Mouse (Mus musculus): ENCODE results near the gene Tceal8. TPM values are rescaled to one million over a fixed set of nuclear protein-coding genes. Genes with fewer than 3 reads are reported as not detected.

Gene Tceal8
- polyA plus RNA-seq, 1 experiment from 2014 or later = 144 TPM

Small RNA genes within 50 kb of the gene (microRNA-seq; reads per million reads assigned to microRNA genes)
- gene Mir6383 = not detected

Other genes with a start within 250 kb of the Tceal8 start
- gene Arxes2, start 178.5 kb downstream of the Tceal8 start, polyA plus RNA-seq (2015; fragmentation: Nextera tagmentation; extraction: Ambion mirVana) = 228 and 234 TPM in 2 replicates
- 99.3 and 100 TPM in 2 replicates for gene Arxes1, start 139.0 kb downstream of the Tceal8 start, polyA plus RNA-seq (2015; fragmentation: Nextera tagmentation; extraction: Ambion mirVana)
- gene Bex2, start 104.1 kb downstream of the Tceal8 start, polyA plus RNA-seq (2015; fragmentation: Nextera tagmentation; extraction: Ambion mirVana) = 612 and 622 TPM in 2 replicates
- not detected in 2 replicates for gene Nxf3, start 87.1 kb downstream of the Tceal8 start, polyA plus RNA-seq (2015; fragmentation: Nextera tagmentation; extraction: Ambion mirVana)
- 107 and 114 TPM in 2 replicates for gene Bex4, start 33.3 kb downstream of the Tceal8 start, polyA plus RNA-seq (2015; fragmentation: Nextera tagmentation; extraction: Ambion mirVana)
- gene Tceal5, start 31.5 kb upstream of the Tceal8 start, polyA plus RNA-seq (2015; fragmentation: Nextera tagmentation; extraction: Ambion mirVana) = 24.5 and 28.4 TPM in 2 replicates
- 1.4 and 2.5 TPM in 2 replicates for gene Tceal7, start 42.4 kb upstream of the Tceal8 start, polyA plus RNA-seq (2015; fragmentation: Nextera tagmentation; extraction: Ambion mirVana)
- 199 and 209 TPM in 2 replicates for gene Bex1, start 43.2 kb upstream of the Tceal8 start, polyA plus RNA-seq (2015; fragmentation: Nextera tagmentation; extraction: Ambion mirVana)
- 323 and 327 TPM in 2 replicates for gene Tceal9, start 72.7 kb upstream of the Tceal8 start, polyA plus RNA-seq (2015; fragmentation: Nextera tagmentation; extraction: Ambion mirVana)
- 724 and 725 TPM in 2 replicates for gene Bex3, start 97.9 kb upstream of the Tceal8 start, polyA plus RNA-seq (2015; fragmentation: Nextera tagmentation; extraction: Ambion mirVana)

Data from hindbrain, embryonic 13.5 days (tissue).